Mouse (Mus musculus) liver, adult 2 months (tissue): ENCODE data around the gene Clip2.

Experiments used
- CTCF ChIP-seq: fragments of 200-500 bp; IDR thresholded peaks from 2 replicates; pipeline ENCODE4 v1.5.1; 2011; ENCODE audit warnings: low read depth, low read length, control low read depth
- POLR2A ChIP-seq: fragments of 200-500 bp; IDR thresholded peaks from 2 replicates; pipeline ENCODE4 v1.6.1; 2011; ENCODE audit warnings: low read length, control low read depth; ENCODE audit not compliant: insufficient read depth; ENCODE audit errors: extremely low read depth

- no peak for TF ChIP-seq POLR2A
- TF ChIP-seq CTCF, result no peak
Observed at GRCm38 (mm10) chr5:134497026-134497425, 55.2 kb downstream of the Clip2 start.
